Mouse (Mus musculus): ENCODE results near the gene Akap13. TPM values are rescaled to one million over a fixed set of nuclear protein-coding genes. Genes with fewer than 3 reads are reported as not detected.
A peak's percentile ranks its signal among the peaks of the same experiment; 100 is the strongest.

Akap13 gene
- polyA plus RNA-seq (2015; fragmentation: Nextera tagmentation; extraction: Ambion mirVana), result 17.4 and 19.9 TPM in 2 replicates

DNA sequence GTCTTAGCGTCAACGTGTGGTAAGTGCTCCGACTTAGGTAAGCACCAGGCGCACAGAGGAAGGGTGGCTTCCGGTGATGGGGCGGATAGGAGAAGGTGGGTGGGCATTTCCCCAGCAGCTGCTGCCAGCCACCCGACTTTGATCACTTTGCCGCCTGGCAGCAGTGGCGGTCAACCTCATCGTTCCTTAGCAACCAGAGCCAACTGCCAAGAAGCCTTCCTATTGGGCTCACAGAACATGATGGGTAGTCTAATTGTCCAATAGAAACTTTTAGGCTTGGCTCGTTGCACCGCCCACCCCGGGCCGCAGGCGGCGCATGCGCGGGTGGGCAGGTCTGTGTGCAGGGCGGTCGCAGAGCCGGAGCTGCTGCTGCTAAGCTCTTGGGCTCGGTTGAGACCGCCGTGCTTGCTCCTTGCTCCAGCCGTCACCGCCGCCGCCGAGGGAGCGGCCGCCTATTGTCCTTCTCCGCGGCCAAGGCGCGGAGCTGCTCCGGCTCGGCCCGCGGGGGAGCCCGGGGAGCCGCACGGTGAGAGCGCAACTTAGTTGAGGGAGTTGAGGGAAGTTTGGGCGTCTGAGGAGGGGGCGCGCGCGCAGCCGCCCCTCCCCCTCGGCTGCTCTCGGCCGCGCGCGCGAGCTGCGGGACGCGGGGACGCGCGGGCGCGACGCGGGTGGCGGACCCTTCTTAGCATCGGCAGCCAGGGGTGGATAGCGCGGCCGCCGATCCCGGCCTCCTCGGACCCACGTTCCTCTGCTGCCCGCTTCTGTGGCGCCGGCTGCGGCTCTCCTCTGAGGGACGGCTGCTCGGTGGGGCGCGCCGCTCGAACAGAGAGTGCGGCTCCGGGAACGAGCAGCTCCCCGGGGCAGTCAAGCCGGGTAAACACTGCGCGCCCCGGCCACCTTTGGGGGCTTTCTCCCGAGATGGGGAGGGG, at the start of gene Akap13:
Gene Akap13, plus strand, starts transcription at position 312 of the 929 bp plus-strand sequence.
- Histone ChIP-seq H3K4me2 (replicated peaks; ENCODE audit: low read depth) (peak within 1 kb of the TSS; percentile 85), H3K4me3 (ENCODE audit: low read depth, low read length) (peak within 1 kb of the TSS; percentile 93), H3K4me1 (replicated peaks; ENCODE audit: control insufficient read depth, insufficient read depth, low read length) (0 out of 2 replicates have a peak, but pooled peaks cover 3% of the 10 kb centered on the region), H3K36me3 (ENCODE audit: control insufficient read depth, insufficient read depth) (no peaks in the 10 kb centered on the region), H3K9me3 (ENCODE audit: control insufficient read depth) (no peaks in the 10 kb centered on the region), H3K27me3 (replicated peaks; ENCODE audit: control insufficient read depth, insufficient read depth, low read length) (no peaks in the 10 kb centered on the region), H3K9ac (ENCODE audit: low read depth, low read length) (peak within 1 kb of the TSS; percentile 93), H3K27ac (ENCODE audit: low read depth, low read length) (peak within 1 kb of the TSS; percentile 99)
- peak; percentile 65 for TF ChIP-seq CTCF (IDR thresholded peaks at IDR 0.05; ENCODE audit: low read depth)
- WGBS, result 1% methylated on average over 72 of the region's 94 CpGs
- ATAC-seq, result peak; percentile 99

DNA sequence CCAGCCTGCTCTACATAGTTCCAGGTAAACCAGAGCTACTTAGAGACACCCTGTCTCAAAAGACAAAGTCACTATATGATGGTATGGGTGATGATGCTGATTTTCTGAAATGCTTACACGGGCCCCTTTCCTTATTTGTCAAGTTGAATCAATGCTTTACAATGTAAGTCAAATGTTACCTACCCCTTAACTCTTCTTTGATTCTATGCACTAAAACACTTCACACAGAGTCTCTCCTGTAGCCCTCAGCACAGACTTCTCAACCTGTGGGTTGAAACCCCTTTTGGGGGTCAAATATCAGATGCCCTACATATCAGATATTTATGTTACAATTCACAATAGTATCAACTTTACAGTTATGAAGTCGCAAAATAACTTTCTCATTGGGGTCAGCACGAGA, 44.7 kb upstream of the Akap13 start:
- no peak for ATAC-seq
- H3K27ac ChIP-seq (ENCODE audit: low read depth, low read length), result no peak overlapping the region

DNA sequence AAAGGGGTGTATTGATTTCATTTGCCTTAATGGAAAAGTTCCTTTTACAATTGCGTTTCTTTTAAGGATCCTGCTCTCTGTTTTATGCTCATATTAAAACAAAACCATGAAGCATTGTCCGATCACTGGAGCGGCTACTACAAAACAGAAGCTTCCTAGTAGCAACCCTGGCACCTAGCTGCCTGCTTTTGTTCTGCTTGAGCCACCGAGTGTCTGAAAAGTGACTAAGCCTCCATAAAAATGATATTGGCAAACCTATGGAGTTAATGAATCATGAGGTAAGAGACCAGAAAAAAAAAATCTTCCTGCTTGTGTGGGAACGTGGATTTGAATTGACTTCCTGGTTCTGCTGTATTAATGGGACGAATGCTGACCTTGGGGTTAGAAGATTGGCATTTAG, 44.1 kb upstream of the Akap13 start:
- H3K27ac ChIP-seq (ENCODE audit: low read depth, low read length), result peak overlapping the region; percentile 62; the same call in 1 of the 2 replicates
- ATAC-seq, result no peak
- TF ChIP-seq CTCF (IDR thresholded peaks at IDR 0.05; ENCODE audit: low read depth), result no peak

More for the DNA sequence above, 44.7 kb upstream of the Akap13 start:
- H3K9me3 ChIP-seq (ENCODE audit: control insufficient read depth), result no peaks in the 10 kb centered on the region
- H3K9ac ChIP-seq (ENCODE audit: low read depth, low read length), result no peak overlapping the region
- 76% methylated on average over 3 of the region's 3 CpGs for WGBS
- no peaks in the 10 kb centered on the region for H3K27me3 ChIP-seq (replicated peaks; ENCODE audit: control insufficient read depth, insufficient read depth, low read length)
- no peak for TF ChIP-seq CTCF (IDR thresholded peaks at IDR 0.05; ENCODE audit: low read depth)
- no peak overlapping the region for H3K4me3 ChIP-seq (ENCODE audit: low read depth, low read length)
- H3K4me1 ChIP-seq (replicated peaks; ENCODE audit: control insufficient read depth, insufficient read depth, low read length), result no peaks in the 10 kb centered on the region; the same call in 1 of the 2 replicates
- no peaks in the 10 kb centered on the region for H3K36me3 ChIP-seq (ENCODE audit: control insufficient read depth, insufficient read depth)
- H3K4me2 ChIP-seq (replicated peaks; ENCODE audit: low read depth), result no peak overlapping the region

DNA sequence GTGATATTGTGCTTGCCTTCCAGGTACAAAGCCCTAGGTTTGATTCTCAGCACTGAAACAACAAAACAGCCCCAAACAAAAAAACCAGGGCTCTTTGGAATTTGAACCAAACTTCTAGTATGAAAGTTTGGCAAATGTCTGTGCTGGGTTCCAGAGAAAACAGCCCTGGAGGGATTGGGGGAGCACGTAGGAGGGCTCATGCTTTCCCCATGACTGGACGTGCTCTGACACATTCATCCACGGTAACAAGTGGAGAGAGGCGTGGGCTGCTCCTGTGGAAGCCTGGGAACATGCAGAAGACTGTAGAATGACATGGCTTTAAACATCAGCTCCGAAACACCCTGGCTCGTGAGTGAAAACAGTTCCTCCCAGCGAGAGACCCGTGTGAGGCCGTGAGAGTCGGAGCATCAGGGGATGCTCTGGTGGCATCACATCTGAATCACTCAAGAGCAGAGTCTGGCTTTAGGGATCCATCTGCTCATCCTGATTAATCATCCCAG, 43.3 kb upstream of the Akap13 start:
- no peak overlapping the region for H3K4me3 ChIP-seq (ENCODE audit: low read depth, low read length)
- H3K36me3 ChIP-seq (ENCODE audit: control insufficient read depth, insufficient read depth), result no peaks in the 10 kb centered on the region
- WGBS, result 74% methylated on average over 10 of the region's 10 CpGs
- no peaks in the 10 kb centered on the region for H3K9me3 ChIP-seq (ENCODE audit: control insufficient read depth)
- no peak for TF ChIP-seq CTCF (IDR thresholded peaks at IDR 0.05; ENCODE audit: low read depth)
- H3K27me3 ChIP-seq (replicated peaks; ENCODE audit: control insufficient read depth, insufficient read depth, low read length), result no peaks in the 10 kb centered on the region
- H3K9ac ChIP-seq (ENCODE audit: low read depth, low read length), result no peak overlapping the region
- H3K4me1 ChIP-seq (replicated peaks; ENCODE audit: control insufficient read depth, insufficient read depth, low read length), result no peaks in the 10 kb centered on the region; the same call in 1 of the 2 replicates
- no peak overlapping the region for H3K4me2 ChIP-seq (replicated peaks; ENCODE audit: low read depth)
- ATAC-seq, result no peak
- peak overlapping the region; percentile 62 for H3K27ac ChIP-seq (ENCODE audit: low read depth, low read length)

More for the DNA sequence above, 44.1 kb upstream of the Akap13 start:
- H3K27me3 ChIP-seq (replicated peaks; ENCODE audit: control insufficient read depth, insufficient read depth, low read length), result no peaks in the 10 kb centered on the region
- H3K9me3 ChIP-seq (ENCODE audit: control insufficient read depth), result no peaks in the 10 kb centered on the region
- H3K4me1 ChIP-seq (replicated peaks; ENCODE audit: control insufficient read depth, insufficient read depth, low read length), result no peaks in the 10 kb centered on the region; the same call in 1 of the 2 replicates
- H3K9ac ChIP-seq (ENCODE audit: low read depth, low read length), result no peak overlapping the region
- H3K4me3 ChIP-seq (ENCODE audit: low read depth, low read length), result no peak overlapping the region
- 31% methylated on average over 6 of the region's 6 CpGs for WGBS
- H3K4me2 ChIP-seq (replicated peaks; ENCODE audit: low read depth), result no peak overlapping the region
- H3K36me3 ChIP-seq (ENCODE audit: control insufficient read depth, insufficient read depth), result no peaks in the 10 kb centered on the region

DNA sequence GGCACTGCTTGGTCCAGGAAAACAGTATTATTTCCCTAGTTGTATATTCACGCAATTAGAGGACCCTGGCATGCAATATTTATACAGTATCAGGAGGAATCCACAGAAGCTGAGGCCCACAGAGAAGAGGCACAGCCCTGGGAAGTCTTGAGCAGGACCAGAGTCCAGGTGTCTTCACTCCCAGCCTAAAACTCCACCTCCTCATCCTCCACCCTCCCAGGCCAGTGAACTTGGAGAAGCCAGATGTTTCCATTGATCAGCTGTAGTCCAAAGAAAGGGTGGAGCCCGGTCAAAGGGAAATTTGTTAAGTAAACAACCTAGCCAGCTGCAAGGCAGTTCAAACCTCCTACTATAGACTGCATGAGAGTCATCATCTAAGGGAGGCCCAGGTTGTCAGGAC, 42.8 kb upstream of the Akap13 start:
- WGBS, result 22% methylated on average over 2 of the region's 2 CpGs
- peak; percentile 4; the same call in 1 of the 2 replicates for ATAC-seq

DNA sequence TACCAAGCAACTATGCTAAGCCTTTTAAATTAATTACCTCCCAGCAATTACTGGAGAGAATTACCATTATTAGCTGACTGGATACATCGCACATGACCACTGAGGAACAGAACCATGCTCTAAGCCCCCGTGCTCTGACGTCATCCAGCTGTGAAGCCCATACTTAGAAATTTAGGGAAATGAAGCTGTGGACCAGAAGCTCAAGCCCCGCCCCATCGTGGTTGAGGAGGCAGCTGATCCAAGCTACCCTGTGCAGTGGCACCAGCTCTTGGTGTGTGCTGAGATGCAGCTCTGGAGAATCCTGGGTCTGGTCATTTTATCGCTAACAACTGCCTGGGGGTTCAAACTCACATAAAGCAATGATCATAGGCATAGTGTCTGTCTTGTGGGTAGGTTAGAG, 41.4 kb upstream of the Akap13 start:
- Histone ChIP-seq H3K4me3 (ENCODE audit: low read depth, low read length) (no peak overlapping the region), H3K36me3 (ENCODE audit: control insufficient read depth, insufficient read depth) (no peaks in the 10 kb centered on the region), H3K27me3 (replicated peaks; ENCODE audit: control insufficient read depth, insufficient read depth, low read length) (no peaks in the 10 kb centered on the region), H3K4me2 (replicated peaks; ENCODE audit: low read depth) (no peak overlapping the region), H3K27ac (ENCODE audit: low read depth, low read length) (peak overlapping the region; percentile 83), H3K9ac (ENCODE audit: low read depth, low read length) (no peak overlapping the region), H3K4me1 (replicated peaks; ENCODE audit: control insufficient read depth, insufficient read depth, low read length) (no peaks in the 10 kb centered on the region; the same call in 1 of the 2 replicates), H3K9me3 (ENCODE audit: control insufficient read depth) (no peaks in the 10 kb centered on the region)
- TF ChIP-seq CTCF (IDR thresholded peaks at IDR 0.05; ENCODE audit: low read depth), result no peak
- ATAC-seq, result no peak
- 71% methylated on average over 6 of the region's 6 CpGs for WGBS

More for the DNA sequence above, 42.8 kb upstream of the Akap13 start:
- Histone ChIP-seq H3K4me2 (replicated peaks; ENCODE audit: low read depth) (no peak overlapping the region), H3K36me3 (ENCODE audit: control insufficient read depth, insufficient read depth) (no peaks in the 10 kb centered on the region), H3K27me3 (replicated peaks; ENCODE audit: control insufficient read depth, insufficient read depth, low read length) (no peaks in the 10 kb centered on the region), H3K4me1 (replicated peaks; ENCODE audit: control insufficient read depth, insufficient read depth, low read length) (no peaks in the 10 kb centered on the region; the same call in 1 of the 2 replicates), H3K4me3 (ENCODE audit: low read depth, low read length) (no peak overlapping the region), H3K9ac (ENCODE audit: low read depth, low read length) (no peak overlapping the region), H3K9me3 (ENCODE audit: control insufficient read depth) (no peaks in the 10 kb centered on the region), H3K27ac (ENCODE audit: low read depth, low read length) (peak overlapping the region; percentile 62; the same call in 1 of the 2 replicates)
- TF ChIP-seq CTCF (IDR thresholded peaks at IDR 0.05; ENCODE audit: low read depth), result no peak

Data from intestine, postnatal 0 days (tissue).